Mouse (Mus musculus): ENCODE measurements at regions not wholly inside any gene's neighbourhood (a gene's known extent, or its start where the extent isn't known, plus 50 kb on each side); places are given as distances from the start of the nearest gene placed in this dataset.

DNA sequence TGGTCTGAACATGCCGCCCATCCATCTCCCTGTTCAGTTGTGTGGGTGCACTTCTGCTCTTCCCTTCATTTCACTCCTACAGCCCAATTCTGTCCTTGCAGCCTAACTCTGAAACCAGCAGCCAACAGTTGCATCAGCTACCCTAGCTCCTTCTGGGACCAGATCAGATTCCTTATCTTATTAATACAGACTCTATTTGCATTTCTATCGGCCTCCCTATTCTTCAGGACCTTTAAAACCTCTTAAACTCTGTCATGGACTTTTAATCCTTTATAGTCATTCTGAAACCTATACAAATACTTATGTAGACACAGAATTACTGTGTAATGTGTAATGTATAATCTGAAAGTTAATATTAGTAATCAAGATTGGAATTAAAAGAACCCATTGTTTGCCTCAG lies 195.9 kb upstream of the Thbs1 start:
- ATAC-seq, result no peak
- Histone ChIP-seq H3K4me2 (ENCODE audit: low read length) (no peak overlapping the region), H3K36me3 (ENCODE audit: control insufficient read depth, insufficient read depth) (no peaks in the 10 kb centered on the region), H3K4me1 (replicated peaks; ENCODE audit: control insufficient read depth, insufficient read depth, low read length) (no peaks in the 10 kb centered on the region), H3K4me3 (replicated peaks; ENCODE audit: low read length) (no peak overlapping the region), H3K9me3 (ENCODE audit: control insufficient read depth, low read length) (no peaks in the 10 kb centered on the region), H3K27me3 (replicated peaks; ENCODE audit: control insufficient read depth, insufficient read depth, low read length) (no peaks in the 10 kb centered on the region), H3K9ac (replicated peaks; ENCODE audit: low read depth, low read length) (no peak overlapping the region), H3K27ac (ENCODE audit: low read length) (no peak overlapping the region)
- WGBS, result 90% methylated on average over 2 of the region's 2 CpGs

DNA sequence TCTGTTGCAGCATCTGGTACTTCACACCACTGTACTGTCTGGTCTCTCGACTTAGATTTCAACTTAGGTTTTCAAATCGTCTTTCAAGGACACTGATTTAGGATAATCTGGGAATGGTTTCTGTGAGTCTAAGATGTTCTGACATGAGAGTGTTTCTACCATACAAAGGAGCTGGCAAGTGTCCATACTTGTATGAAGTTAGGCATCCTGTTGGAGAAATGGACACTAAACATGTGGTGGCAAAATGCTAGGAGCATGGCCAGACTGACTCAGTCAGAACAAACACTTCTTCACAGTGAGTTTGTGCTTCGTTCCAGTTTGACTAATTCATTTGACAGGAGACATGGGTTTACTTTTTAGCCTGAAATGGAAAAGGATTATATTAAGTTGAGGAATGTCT lies 194.5 kb upstream of the Thbs1 start:
- no peak overlapping the region for H3K9ac ChIP-seq (replicated peaks; ENCODE audit: low read depth, low read length)
- H3K36me3 ChIP-seq (ENCODE audit: control insufficient read depth, insufficient read depth), result no peaks in the 10 kb centered on the region
- H3K4me1 ChIP-seq (replicated peaks; ENCODE audit: control insufficient read depth, insufficient read depth, low read length), result no peaks in the 10 kb centered on the region
- WGBS, result 90% methylated on average over 3 of the region's 3 CpGs
- ATAC-seq, result no peak
- H3K27ac ChIP-seq (ENCODE audit: low read length), result no peak overlapping the region
- H3K27me3 ChIP-seq (replicated peaks; ENCODE audit: control insufficient read depth, insufficient read depth, low read length), result no peaks in the 10 kb centered on the region
- no peaks in the 10 kb centered on the region for H3K9me3 ChIP-seq (ENCODE audit: control insufficient read depth, low read length)
- no peak overlapping the region for H3K4me2 ChIP-seq (ENCODE audit: low read length)
- no peak overlapping the region for H3K4me3 ChIP-seq (replicated peaks; ENCODE audit: low read length)

DNA sequence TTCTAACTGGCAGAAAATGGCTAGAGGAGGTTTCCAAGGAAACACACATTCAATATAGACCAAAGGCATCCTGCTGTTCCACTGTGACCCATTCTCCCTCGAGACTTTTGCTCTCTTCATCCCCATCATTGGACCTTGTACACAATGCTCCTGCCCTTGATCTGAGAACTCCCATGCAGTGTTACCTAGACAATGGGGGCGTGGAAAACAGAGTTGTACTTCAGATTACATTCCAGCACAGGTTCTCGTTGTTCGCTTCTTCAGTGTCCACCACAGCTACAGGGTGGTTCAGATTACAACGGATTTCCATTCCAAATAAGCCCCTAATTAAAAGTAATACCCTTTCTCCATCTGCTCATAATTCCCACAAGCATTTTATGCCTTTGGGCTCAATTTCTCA lies 186.8 kb upstream of the Thbs1 start:
- no peak for ATAC-seq
- Histone ChIP-seq H3K9ac (replicated peaks; ENCODE audit: low read depth, low read length) (no peak overlapping the region), H3K9me3 (ENCODE audit: control insufficient read depth, low read length) (no peaks in the 10 kb centered on the region), H3K4me1 (replicated peaks; ENCODE audit: control insufficient read depth, insufficient read depth, low read length) (no peaks in the 10 kb centered on the region), H3K36me3 (ENCODE audit: control insufficient read depth, insufficient read depth) (no peaks in the 10 kb centered on the region), H3K4me2 (ENCODE audit: low read length) (no peak overlapping the region), H3K4me3 (replicated peaks; ENCODE audit: low read length) (no peak overlapping the region), H3K27me3 (replicated peaks; ENCODE audit: control insufficient read depth, insufficient read depth, low read length) (no peaks in the 10 kb centered on the region), H3K27ac (ENCODE audit: low read length) (no peak overlapping the region)
- 9% methylated on average over 5 of the region's 5 CpGs for WGBS

DNA sequence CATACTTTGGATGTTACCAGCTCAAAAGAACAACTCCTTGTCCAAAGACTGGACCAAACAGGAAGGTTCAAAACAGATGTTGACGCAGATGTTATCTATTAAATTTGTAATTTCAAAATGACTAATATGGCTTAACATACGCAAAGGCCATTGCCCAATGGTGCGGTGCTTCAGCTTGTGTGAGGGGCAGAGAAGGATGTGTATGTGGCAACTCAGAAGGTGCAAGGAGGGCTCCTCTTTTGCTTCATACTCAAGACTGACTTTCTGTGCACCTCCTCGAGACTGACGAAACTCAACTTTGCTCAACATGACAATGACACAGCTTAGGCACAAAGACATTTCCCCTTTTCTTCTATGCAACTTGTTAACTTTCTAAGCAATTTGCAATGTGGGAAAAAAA lies 186.3 kb upstream of the Thbs1 start:
- Histone ChIP-seq H3K4me3 (replicated peaks; ENCODE audit: low read length) (no peak overlapping the region), H3K27me3 (replicated peaks; ENCODE audit: control insufficient read depth, insufficient read depth, low read length) (no peaks in the 10 kb centered on the region), H3K4me2 (ENCODE audit: low read length) (no peak overlapping the region), H3K36me3 (ENCODE audit: control insufficient read depth, insufficient read depth) (no peaks in the 10 kb centered on the region), H3K9ac (replicated peaks; ENCODE audit: low read depth, low read length) (no peak overlapping the region), H3K4me1 (replicated peaks; ENCODE audit: control insufficient read depth, insufficient read depth, low read length) (no peaks in the 10 kb centered on the region), H3K9me3 (ENCODE audit: control insufficient read depth, low read length) (no peaks in the 10 kb centered on the region), H3K27ac (ENCODE audit: low read length) (no peak overlapping the region)
- ATAC-seq, result no peak
- WGBS, result 87% methylated on average over 5 of the region's 5 CpGs

- no peak overlapping the region for H3K27ac ChIP-seq (ENCODE audit: low read length)
- H3K4me1 ChIP-seq (replicated peaks; ENCODE audit: control insufficient read depth, insufficient read depth, low read length), result no peaks in the 10 kb centered on the region
- H3K9me3 ChIP-seq (ENCODE audit: control insufficient read depth, low read length), result no peaks in the 10 kb centered on the region
- H3K36me3 ChIP-seq (ENCODE audit: control insufficient read depth, insufficient read depth), result no peaks in the 10 kb centered on the region
- no peak overlapping the region for H3K4me2 ChIP-seq (ENCODE audit: low read length)
- peak; percentile 85 for ATAC-seq
- H3K4me3 ChIP-seq (replicated peaks; ENCODE audit: low read length), result no peak overlapping the region
- H3K27me3 ChIP-seq (replicated peaks; ENCODE audit: control insufficient read depth, insufficient read depth, low read length), result no peaks in the 10 kb centered on the region
- H3K9ac ChIP-seq (replicated peaks; ENCODE audit: low read depth, low read length), result no peak overlapping the region
- WGBS, result 24% methylated on average over 6 of the region's 6 CpGs
Measured at GRCm38 (mm10) chr2:117928062-117928461, 183.6 kb upstream of the Thbs1 start.

GRCm38 (mm10) chr2:117929586-117929985 lies 182.1 kb upstream of the Thbs1 start:
- no peaks in the 10 kb centered on the region for H3K36me3 ChIP-seq (ENCODE audit: control insufficient read depth, insufficient read depth)
- H3K9ac ChIP-seq (replicated peaks; ENCODE audit: low read depth, low read length), result no peak overlapping the region
- ATAC-seq, result no peak
- H3K4me3 ChIP-seq (replicated peaks; ENCODE audit: low read length), result no peak overlapping the region
- H3K9me3 ChIP-seq (ENCODE audit: control insufficient read depth, low read length), result no peaks in the 10 kb centered on the region
- H3K27me3 ChIP-seq (replicated peaks; ENCODE audit: control insufficient read depth, insufficient read depth, low read length), result no peaks in the 10 kb centered on the region
- no peaks in the 10 kb centered on the region for H3K4me1 ChIP-seq (replicated peaks; ENCODE audit: control insufficient read depth, insufficient read depth, low read length)
- 73% methylated on average over 1 of the region's 1 CpGs for WGBS
- no peak overlapping the region for H3K27ac ChIP-seq (ENCODE audit: low read length)
- H3K4me2 ChIP-seq (ENCODE audit: low read length), result no peak overlapping the region

DNA sequence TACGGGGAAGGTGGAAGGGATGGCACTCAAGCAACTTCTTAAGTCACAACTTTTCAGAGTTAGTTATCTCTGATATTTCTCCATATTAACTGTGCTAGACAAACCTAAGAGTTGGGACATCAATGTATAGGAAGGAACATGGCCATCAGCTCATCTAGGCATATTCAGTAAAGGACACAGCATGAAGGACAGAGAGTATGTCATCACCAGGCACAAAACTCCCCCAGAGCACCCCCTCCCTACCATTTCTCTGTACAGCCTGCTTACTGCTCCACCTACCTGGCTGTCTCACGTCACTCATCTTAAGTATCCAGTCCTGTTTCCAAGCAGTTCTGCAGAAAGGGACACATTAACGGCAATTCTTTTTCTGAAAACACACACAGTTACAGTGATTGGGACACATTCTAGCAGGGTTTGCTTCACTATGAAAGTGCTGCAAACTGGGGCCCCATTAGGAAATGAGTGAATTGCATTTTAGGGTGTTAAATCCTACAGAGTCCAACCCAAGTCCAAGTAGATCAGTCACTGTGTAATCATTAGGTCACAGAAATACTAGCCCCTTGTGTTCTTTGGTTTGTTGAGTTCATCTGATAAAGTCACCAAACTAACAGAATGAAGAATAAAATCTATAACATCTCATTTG lies 180.7 kb upstream of the Thbs1 start:
- no peaks in the 10 kb centered on the region for H3K27me3 ChIP-seq (replicated peaks; ENCODE audit: control insufficient read depth, insufficient read depth, low read length)
- H3K9ac ChIP-seq (replicated peaks; ENCODE audit: low read depth, low read length), result no peak overlapping the region
- WGBS, result 95% methylated on average over 3 of the region's 3 CpGs
- no peak overlapping the region for H3K4me3 ChIP-seq (replicated peaks; ENCODE audit: low read length)
- no peak for ATAC-seq
- H3K4me1 ChIP-seq (replicated peaks; ENCODE audit: control insufficient read depth, insufficient read depth, low read length), result no peaks in the 10 kb centered on the region
- no peak overlapping the region for H3K27ac ChIP-seq (ENCODE audit: low read length)
- no peaks in the 10 kb centered on the region for H3K36me3 ChIP-seq (ENCODE audit: control insufficient read depth, insufficient read depth)
- no peak overlapping the region for H3K4me2 ChIP-seq (ENCODE audit: low read length)
- H3K9me3 ChIP-seq (ENCODE audit: control insufficient read depth, low read length), result no peaks in the 10 kb centered on the region

- no peaks in the 10 kb centered on the region for H3K9me3 ChIP-seq (ENCODE audit: control insufficient read depth, low read length)
- H3K27ac ChIP-seq (ENCODE audit: low read length), result no peak overlapping the region
- H3K4me3 ChIP-seq (replicated peaks; ENCODE audit: low read length), result no peak overlapping the region
- H3K27me3 ChIP-seq (replicated peaks; ENCODE audit: control insufficient read depth, insufficient read depth, low read length), result no peaks in the 10 kb centered on the region
- WGBS, result 83% methylated on average over 6 of the region's 6 CpGs
- H3K36me3 ChIP-seq (ENCODE audit: control insufficient read depth, insufficient read depth), result no peaks in the 10 kb centered on the region
- no peak overlapping the region for H3K4me2 ChIP-seq (ENCODE audit: low read length)
- H3K9ac ChIP-seq (replicated peaks; ENCODE audit: low read depth, low read length), result no peak overlapping the region
- peaks cover 4% of the 10 kb centered on the region; the same call in 1 of the 2 replicates for H3K4me1 ChIP-seq (replicated peaks; ENCODE audit: control insufficient read depth, insufficient read depth, low read length)
- no peak for ATAC-seq
Measured at GRCm38 (mm10) chr2:117936590-117936989, 175.1 kb upstream of the Thbs1 start.

GRCm38 (mm10) chr2:117938283-117939049 lies 173.2 kb upstream of the Thbs1 start:
- peaks cover 4% of the 10 kb centered on the region; the same call in 1 of the 2 replicates for H3K4me1 ChIP-seq (replicated peaks; ENCODE audit: control insufficient read depth, insufficient read depth, low read length)
- H3K4me3 ChIP-seq (replicated peaks; ENCODE audit: low read length), result no peak overlapping the region
- peak; percentile 59 for ATAC-seq
- H3K4me2 ChIP-seq (ENCODE audit: low read length), result no peak overlapping the region
- 16% methylated on average over 12 of the region's 12 CpGs for WGBS
- no peaks in the 10 kb centered on the region for H3K9me3 ChIP-seq (ENCODE audit: control insufficient read depth, low read length)
- H3K27me3 ChIP-seq (replicated peaks; ENCODE audit: control insufficient read depth, insufficient read depth, low read length), result no peaks in the 10 kb centered on the region
- no peaks in the 10 kb centered on the region for H3K36me3 ChIP-seq (ENCODE audit: control insufficient read depth, insufficient read depth)
- H3K27ac ChIP-seq (ENCODE audit: low read length), result no peak overlapping the region
- no peak overlapping the region for H3K9ac ChIP-seq (replicated peaks; ENCODE audit: low read depth, low read length)
